Mouse (Mus musculus): ENCODE measurements at regions not wholly inside any gene's neighbourhood (a gene's known extent, or its start where the extent isn't known, plus 50 kb on each side); places are given as distances from the start of the nearest gene placed in this dataset.

- in situ Hi-C loops (cut with MboI, MseI): loop anchor here (25.0 kb wide), 1 partner anchor 576 kb away; no protein-coding TSS in a partner anchor
These were observed 123.3 kb upstream of the Gm10801 start for GRCm38 (mm10) chr2:98538690-98539089.

- in situ Hi-C loops (cut with MboI, MseI): no loop called here
These were observed 96.2 kb upstream of the Gm10801 start for GRCm38 (mm10) chr2:98565871-98566270.

Measured in T-helper 1 cell (primary cell).